Mouse (Mus musculus) lung, adult 2 months (tissue): ENCODE data around the gene Sh3kbp1.

Experiments used
- CTCF ChIP-seq: fragments of 200-500 bp; IDR thresholded peaks from 2 replicates; pipeline ENCODE4 v1.5.1; 2011; ENCODE audit warnings: mild to moderate bottlenecking, low read length, control low read depth; ENCODE audit not compliant: insufficient read depth
- POLR2A ChIP-seq: fragments of 200-500 bp; IDR thresholded peaks from 2 replicates; pipeline ENCODE4 v1.6.1; 2011; ENCODE audit warnings: low read depth, mild to moderate bottlenecking, control low read depth, low read length, borderline replicate concordance; ENCODE audit errors: extremely low read depth

DNA sequence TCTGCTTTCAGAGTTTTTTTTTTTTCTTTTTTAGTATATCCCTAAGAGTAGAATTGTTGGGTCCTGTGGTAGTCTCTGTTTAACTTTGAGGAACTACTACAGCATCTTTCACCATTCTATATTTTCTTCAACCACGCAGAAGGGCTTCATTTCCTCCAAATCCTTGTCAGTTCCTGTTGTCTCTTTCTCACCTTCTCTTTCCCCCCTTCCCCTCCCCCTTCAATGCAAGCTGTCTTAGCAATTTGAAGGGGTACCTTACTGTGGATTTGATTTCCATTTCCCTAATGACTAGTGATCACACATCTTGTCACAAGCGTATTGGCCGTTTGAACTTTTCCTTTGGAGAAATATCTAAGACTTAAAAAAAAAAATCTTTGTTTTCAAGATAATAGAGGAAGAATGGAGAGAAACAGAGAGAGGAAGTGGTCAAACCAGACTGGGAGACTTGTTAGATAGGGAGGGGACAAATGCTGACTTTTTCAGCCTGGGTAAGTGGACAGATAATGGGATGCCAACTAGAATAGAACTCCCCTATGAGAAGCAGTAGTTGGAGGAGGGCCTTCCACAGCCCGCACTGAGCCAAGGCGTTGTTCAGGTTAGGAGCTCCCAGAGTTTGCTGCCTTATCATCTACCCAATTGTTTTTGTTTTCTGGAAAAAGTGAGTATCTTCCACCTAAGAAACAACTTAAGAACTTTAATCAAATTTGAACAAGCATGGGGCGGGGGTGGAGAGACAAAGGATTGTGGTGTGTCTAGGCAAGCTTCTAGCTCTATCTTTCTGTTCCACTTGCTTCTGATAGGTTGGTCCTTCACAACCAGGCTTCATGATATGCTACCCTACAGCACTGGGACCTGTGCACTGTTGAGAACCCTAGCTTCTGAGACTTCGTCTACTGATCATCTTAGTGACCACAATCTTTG is 130.1 kb downstream of the Sh3kbp1 start:
- TF ChIP-seq CTCF (no peak), POLR2A (no peak)
